Mouse (Mus musculus): Measurements from ENCODE around the gene Kif15.

Kif15 gene

GRCm38 (mm10) chr9:122950643-122951475 is at the start of gene Kif15, which contains the start of gene 1110059G10Rik:
Gene Kif15, plus strand, starts transcription at chr9:122951046.
Gene 1110059G10Rik, minus strand, starts transcription at chr9:122951000.
- DNase-seq (ENCODE audit: low spot score in 2 of 2), result peak; percentile 93

DNA sequence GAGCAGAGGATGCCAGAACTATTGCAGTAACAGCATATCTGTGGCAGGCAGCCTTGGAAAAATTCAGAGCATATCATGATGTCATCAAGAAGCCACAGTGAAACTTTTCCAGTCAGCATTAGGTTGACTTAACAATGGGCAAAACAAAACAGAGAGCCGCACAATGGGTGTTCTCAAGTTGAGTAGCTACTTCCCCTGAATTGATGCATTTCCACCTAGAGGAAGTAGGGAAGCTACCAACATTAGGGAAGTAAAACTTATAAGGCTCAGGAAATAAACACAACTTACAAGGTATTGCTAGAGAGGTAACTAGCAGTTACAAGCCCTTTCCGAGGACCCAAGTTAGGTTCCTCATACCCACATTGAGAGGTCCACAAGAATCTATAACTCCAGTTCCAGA is 49.8 kb upstream of the Kif15 start:
- no peak for DNase-seq (ENCODE audit: low spot score in 2 of 2)

DNA sequence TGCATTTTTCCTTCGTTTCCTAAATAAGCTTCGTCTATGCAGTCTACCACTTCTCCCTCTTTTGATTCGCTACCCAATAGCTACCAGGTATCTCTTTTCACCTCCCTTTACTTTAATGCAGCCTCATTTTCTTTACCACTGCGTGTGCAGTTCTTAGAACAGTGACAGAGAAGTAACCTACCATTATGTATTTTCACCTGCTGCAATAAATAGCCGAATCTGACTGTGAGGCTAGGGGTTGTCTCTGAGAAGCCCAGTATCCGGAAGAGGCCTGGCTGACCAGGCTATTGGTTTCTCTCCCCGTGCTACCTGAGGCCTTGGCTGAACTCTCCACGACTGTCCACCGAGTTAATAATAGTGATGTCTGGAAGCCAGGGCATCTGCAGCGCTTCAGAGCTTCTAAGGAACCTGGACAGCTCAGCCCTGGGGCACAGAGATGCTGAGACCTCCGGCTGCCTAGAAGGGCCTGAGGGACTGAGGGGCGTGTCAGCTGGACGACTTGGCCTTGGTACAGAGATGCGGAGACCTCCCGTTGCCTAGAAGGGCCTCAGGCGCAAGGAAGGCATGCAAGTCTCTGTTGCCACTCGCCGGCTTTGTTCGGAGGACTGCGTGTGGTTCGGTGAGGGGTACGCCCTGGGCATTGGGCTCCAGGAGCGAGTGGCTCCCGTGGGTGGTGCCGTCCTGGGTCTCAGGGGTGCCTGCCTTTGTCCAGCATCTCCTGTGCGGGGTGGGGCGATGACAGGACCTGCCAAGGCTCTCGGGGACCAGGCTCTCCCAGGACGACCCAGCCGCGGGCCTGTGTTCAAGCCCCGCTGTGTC is 47.9 kb upstream of the Kif15 start:
- peak; percentile 13 to 17 for DNase-seq (ENCODE audit: low spot score in 2 of 2)

DNA sequence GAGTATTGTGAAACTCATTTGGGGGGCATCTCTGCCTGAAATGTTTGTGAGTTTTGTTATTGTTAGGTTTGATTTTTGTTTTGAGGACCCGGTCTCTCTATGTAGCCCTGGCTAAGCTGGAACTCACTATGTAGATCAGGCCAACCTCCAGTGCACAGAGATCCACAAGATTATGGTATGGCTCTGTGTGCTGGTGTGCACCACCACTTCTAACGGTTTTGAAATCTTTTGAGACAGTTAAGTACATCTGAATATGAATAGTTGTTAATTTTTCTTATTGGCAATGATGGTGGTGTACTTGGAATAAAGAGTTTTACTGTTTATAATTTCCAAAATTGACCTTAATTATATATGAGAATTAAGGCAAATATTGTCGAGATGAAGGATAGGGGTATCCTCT is 28.4 kb upstream of the Kif15 start:
- DNase-seq (ENCODE audit: low spot score in 2 of 2), result no peak

- DNase-seq (ENCODE audit: low spot score in 2 of 2), result peak; percentile 42 to 53
These were observed 27.9 kb upstream of the Kif15 start, which contains the start of gene Zfp105 for GRCm38 (mm10) chr9:122922936-122923381. Gene Zfp105, plus strand, starts transcription at chr9:122923072.

DNA sequence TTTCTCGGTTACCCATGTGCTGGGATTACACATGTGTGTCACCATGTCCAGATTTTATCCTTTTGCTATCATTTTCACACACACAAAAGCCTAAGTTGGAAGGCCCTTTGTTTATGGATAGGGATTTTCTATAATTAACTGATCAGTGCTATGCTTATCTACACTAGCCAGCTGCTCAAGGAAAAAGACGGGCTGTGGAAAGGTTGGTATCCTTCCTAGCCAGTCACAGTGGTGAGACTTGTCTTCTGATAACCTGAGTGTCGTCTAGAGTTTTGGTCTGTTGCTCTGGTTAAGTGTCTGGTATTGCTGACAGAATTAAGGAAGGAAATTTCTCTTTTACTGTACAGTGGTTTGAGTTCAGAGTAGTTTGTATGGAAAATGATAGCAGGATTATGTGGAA is 21.9 kb upstream of the Kif15 start:
- no peak for DNase-seq (ENCODE audit: low spot score in 2 of 2)

- no peak for DNase-seq (ENCODE audit: low spot score in 2 of 2)
These were observed 47.8 kb downstream of the Kif15 start for GRCm38 (mm10) chr9:122998406-122999192.

GRCm38 (mm10) chr9:122999193-122999586 is 48.3 kb downstream of the Kif15 start:
- no peak for DNase-seq (ENCODE audit: low spot score in 2 of 2)

- DNase-seq (ENCODE audit: low spot score in 2 of 2), result no peak
These were observed 53.9 kb downstream of the Kif15 start for GRCm38 (mm10) chr9:123004718-123005117.

GRCm38 (mm10) chr9:123006071-123006470 is 55.2 kb downstream of the Kif15 start:
- no peak for DNase-seq (ENCODE audit: low spot score in 2 of 2)

DNA sequence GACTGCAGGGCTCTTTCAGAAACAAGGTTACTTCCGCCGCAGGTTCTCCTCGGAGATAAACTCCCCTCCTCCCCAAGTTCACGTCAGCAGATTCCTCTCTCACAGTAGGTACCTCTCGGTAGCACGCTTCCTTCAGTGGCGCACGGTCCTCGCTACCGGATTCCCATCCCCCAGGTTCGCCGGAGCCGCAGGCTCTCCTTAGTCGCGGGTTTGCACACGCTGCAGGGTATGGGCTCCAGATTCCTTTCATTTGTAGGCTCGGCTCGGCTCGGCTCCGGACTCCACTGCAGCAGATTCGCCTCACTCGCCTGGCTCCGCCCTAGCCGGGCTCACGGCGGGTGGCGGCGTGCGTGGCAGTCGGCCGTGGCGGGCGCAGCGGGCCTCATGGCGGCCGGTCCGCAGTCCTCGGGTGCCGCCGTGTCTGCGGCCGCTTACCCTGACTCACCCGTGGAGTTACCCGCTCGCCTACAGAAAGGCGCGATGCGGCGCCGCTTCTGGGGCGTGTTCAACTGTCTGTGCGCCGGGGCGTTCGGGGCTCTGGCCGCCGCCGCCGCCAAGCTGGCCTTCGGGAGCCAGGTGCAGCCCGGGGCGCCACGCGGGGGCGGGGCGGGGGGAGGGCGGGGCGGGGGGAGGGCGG is 70.3 kb downstream of the Kif15 start, which contains the start of gene Tmem42:
Gene Tmem42, plus strand, starts transcription at position 332 of the 637 bp plus-strand sequence.
- peak; percentile 72 to 73 for DNase-seq (ENCODE audit: low spot score in 2 of 2)

DNA sequence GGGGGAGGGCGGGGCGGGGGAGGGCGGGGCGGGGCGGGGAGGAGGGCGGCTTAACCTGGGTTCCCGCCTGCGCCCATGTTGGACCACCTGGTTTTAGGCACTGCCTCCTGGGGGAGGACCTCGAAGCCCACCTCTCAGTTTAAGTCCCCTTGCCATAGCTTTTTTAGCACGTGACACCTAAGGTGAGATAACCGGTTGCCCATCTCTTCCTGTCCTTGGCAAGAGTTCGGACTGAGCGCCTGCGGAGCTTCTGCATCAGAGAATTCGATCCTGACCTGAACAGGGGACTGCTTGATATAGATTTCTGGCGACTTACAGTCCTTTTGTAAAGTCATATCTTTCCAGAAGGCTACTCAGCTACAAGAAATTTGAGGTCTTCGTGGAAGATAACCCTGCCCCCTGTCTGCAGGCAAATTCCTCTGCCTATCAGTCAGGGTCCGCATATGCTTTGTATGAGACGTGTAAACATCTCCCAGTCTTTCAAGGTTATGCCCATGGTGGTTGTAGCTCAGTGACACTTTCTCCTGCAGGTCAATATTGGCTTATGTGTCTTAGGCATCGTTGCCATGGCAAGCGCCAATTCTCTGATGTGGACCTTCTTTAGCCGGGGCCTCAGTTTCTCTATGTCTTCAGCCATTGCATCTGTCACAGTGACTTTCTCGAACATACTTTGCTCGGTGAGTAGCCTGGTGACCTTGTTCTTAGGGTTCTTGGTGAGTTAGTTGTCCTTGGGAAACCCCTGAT is 71.0 kb downstream of the Kif15 start:
- no peak for DNase-seq (ENCODE audit: low spot score in 2 of 2)

DNA sequence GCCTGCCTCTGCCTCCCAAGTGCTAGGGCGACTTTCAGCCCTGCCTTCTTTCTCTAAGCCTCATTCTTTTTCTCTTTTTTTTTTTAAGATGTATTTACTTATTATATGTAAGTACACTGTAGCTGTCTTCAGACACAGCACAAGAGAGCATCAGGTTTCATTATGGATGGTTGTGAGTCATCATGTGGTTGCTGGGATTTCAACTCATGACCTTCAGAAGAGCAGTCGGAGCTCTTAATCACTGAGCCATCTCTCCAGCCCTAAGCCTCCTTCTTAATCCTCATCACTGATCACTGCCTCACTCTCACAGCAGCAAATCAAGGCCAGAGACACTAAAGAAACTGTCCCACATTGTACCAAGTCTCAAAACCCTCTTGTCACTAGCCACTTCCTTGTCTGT is 73.4 kb downstream of the Kif15 start:
- no peak for DNase-seq (ENCODE audit: low spot score in 2 of 2)

GRCm38 (mm10) chr9:123031496-123032246 is 80.8 kb downstream of the Kif15 start:
- no peak for DNase-seq (ENCODE audit: low spot score in 2 of 2)

DNA sequence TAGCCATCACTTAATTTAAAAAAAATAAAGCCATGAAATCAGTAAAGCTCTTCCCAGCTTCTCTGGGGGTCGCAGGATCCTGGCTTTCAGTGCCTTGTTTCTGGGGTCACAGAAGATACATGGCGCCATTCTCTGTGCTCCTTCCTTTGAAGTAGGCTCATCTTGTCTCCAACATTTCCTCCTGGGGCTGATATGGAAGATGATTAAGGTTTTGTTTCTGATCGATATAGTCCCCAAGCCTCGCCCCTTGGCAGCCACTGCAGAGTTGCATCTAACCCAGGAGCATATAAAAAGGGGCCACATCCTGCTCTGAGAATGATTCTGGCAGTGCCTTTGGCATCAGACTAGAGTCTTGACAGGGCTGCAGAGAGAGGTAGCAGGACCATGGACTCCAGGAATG is 83.6 kb downstream of the Kif15 start, which contains the start of gene Tgm4:
Gene Tgm4, plus strand, starts transcription at position 301 of the 400 bp plus-strand sequence.
- DNase-seq (ENCODE audit: low spot score in 2 of 2), result no peak

DNA sequence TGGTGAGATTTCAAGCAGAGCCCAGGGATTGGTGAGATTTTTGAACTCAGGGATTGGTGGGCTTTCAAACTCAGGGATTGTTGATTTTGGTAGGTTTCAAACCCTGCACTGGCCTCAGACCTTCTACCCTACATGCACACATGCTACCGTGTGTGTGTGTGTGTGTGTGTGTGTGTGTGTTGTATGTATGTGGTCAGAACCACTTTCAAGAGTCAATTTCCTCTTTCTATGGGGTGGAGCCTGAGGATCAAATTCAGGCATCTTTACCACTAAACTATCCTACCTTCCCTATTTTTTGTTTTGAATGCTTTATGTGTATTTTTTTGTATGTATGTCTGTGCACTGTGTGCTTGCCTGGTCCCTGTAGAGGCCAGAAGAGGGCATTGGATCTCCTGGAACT is 96.8 kb downstream of the Kif15 start:
- DNase-seq (ENCODE audit: low spot score in 2 of 2), result no peak

GRCm38 (mm10) chr9:123058724-123059292 is 108.0 kb downstream of the Kif15 start:
- DNase-seq (ENCODE audit: low spot score in 2 of 2), result no peak

DNA sequence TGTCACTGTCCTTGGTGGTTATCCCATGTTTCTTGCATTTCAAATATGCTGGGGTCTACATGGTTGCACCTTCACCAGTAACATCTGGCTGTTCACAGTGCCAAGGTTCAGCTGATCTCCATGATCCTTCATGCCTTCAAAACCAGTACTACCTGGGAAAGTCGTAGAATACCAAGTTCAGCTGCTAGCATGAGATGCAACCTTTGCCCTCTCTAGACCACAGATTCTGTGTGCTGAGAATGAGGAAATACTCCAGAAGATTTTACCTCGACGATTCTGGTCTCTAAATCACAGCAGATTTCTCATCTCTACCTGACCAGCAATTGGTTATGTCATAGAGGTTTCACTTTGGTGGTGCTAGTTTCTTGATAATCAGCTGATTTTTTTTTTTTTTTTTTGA is 109.3 kb downstream of the Kif15 start:
- no peak for DNase-seq (ENCODE audit: low spot score in 2 of 2)
